Mouse (Mus musculus): ENCODE data around the gene Nop53.
A peak's percentile ranks its signal among the peaks of the same experiment; 100 is the strongest.

The Nop53 gene

DNA sequence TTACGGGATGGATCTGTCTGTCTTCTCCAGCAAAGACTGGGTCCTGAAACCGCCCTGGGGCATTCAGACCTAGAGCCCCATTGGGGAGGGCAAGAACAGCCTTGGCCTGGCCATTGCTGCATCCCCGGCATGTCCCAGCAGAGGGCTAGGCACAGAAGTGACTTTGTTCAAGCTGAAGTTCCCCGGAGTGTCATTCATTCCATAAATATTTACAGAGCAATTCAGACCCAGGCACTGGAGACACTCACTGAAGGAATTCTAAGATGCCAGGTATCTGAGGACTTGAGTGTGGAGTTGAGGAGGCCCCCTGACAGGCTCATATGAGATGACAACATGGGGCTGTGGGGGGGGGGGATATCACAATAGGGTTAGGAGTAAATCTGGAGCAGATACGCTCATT lies 10.3 kb upstream of the Nop53 start:
- DNase-seq (ENCODE audit: low read depth) = no peak

DNA sequence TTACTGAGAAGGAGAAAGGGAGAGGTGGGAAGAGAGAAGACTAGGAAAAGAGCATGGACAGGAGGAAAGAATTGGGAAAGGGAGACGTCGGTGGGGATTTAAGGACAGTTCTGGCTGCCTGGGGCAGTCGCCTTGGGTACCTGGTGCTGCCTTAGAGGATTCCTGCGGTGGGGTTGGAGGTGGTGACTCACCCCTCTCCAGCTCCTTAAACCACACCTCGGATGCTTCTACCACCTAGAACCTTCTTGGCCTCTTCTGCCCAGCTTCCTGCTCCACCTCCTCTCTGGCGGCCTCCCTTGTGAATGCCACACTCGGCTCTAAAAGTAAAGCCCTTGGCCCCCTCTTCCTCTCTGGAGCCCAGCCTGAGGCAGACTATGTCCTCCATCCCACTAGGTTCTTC lies 9.6 kb upstream of the Nop53 start:
- DNase-seq (ENCODE audit: low read depth) = no peak

- DNase-seq (ENCODE audit: low read depth) = no peak
Observed at GRCm38 (mm10) chr7:15954978-15955443, 9.1 kb upstream of the Nop53 start.

- DNase-seq (ENCODE audit: low read depth) = no peak
Observed at GRCm38 (mm10) chr7:15954436-15954835, 8.6 kb upstream of the Nop53 start.

- DNase-seq (ENCODE audit: low read depth) = no peak
Observed at GRCm38 (mm10) chr7:15953307-15954074, 7.6 kb upstream of the Nop53 start.

GRCm38 (mm10) chr7:15952416-15952815 lies 6.5 kb upstream of the Nop53 start:
- DNase-seq (ENCODE audit: low read depth) = peak; percentile 88

DNA sequence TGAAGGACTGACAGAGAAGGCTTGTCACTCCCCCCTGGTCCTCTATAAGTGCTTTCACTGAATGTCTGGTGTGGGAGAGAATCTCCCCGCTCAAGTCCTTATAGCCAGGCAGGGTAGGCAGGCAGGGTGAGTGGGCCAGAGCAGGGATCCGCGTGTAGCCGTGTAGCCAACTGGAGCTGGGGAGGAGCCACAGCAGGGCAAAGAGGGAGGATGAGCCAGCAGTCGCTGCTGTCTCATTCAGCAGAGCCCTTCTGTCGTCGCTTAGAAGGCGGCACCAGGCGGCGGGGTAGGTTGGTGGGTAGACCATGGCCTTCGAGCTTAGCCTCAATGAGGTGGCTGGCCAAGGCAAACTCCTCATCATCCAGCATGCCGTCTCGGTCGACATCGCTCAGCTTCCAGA lies 4.1 kb upstream of the Nop53 start:
- no peak for DNase-seq (ENCODE audit: low read depth)

- DNase-seq (ENCODE audit: low read depth) = no peak
Observed at GRCm38 (mm10) chr7:15949216-15949790, 3.4 kb upstream of the Nop53 start.

GRCm38 (mm10) chr7:15948381-15948941 lies 2.6 kb upstream of the Nop53 start:
- peak; percentile 77 for DNase-seq (ENCODE audit: low read depth)

GRCm38 (mm10) chr7:15947653-15948260 lies 1.9 kb upstream of the Nop53 start:
- no peak for DNase-seq (ENCODE audit: low read depth)

DNA sequence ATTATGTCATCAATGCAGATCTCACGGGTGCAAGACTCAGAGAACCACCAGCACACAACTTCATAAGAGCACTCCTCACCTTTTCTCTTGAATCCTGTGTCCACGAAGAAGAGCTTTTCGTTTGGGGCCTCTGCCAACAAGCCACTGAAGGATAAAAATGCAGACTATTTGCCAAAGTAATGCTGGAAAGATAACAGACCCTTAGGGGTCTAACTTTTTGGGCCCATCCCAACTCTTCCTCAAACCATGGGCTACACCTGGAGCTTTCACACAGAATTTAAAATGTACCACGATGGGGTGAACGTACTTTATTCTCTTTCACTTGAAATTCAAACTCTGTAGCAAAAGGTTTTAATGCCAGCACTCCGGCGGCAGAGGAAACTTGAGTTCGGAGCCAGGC lies 663 bp downstream of the Nop53 start:
- no peak for DNase-seq (ENCODE audit: low read depth)

DNA sequence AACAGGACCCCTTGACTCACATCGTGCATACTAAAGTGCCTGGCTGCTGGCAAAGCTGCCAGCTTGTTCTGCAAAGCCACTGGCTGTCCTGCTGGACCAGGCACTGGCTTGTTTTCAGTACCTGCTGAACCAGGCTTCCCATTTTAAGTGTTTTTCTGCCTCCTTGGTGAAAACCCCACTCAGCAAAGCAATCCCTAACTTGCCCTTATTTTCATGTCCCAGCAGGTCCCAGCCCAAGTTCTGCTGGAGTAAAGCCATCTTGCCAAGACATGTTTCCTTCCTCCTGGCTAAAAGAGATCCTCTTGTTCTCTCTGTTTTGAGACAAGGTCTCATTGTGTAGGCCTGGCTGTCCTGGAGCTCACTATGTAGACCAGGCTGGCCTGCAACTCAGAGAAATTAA lies 1.6 kb downstream of the Nop53 start:
- no peak for DNase-seq (ENCODE audit: low read depth)

DNA sequence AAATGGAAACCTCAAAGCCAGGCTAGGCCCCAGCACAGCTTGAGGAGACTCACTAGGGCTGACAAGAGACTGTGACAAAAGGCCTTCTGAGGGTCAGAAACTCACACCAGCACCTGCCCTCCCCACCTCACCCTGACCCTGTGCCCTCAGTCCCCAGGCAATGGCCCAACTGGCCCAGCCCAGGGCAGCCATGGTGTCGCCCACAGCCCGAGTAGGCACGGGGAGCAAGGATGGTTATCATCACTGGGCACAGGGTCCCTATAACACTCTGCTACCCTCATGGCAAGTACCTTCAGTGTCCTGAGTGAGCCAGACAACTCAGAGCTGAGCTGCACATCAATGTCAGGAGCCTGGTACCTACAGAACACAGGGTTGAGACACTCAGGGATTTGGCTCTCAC lies 7.3 kb downstream of the Nop53 start:
- no peak for DNase-seq (ENCODE audit: low read depth)

GRCm38 (mm10) chr7:15937491-15937890 lies 8.4 kb downstream of the Nop53 start:
- DNase-seq (ENCODE audit: low read depth) = no peak

GRCm38 (mm10) chr7:15933437-15934359 lies 12.2 kb downstream of the Nop53 start:
- no peak for DNase-seq (ENCODE audit: low read depth)

DNA sequence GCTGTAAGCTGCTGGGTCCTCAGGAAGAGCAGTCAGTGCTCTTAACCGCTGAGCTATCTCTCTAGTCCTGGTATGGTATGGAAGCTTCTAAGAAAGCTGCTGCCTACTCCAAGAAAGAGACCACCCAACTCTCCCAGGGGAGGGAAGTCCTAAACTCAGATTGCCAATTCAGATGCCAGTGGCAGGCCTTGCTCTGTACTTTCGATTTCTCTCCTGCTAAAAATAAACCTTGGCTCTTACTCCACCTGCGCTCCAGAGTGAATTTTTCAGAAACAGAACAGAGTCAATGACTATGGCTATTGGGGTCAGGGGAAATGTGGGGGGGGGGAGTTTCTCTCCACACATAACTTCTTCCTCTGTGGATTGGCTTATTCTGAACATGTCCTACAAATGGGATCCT lies 14.2 kb downstream of the Nop53 start:
- DNase-seq (ENCODE audit: low read depth) = no peak

- DNase-seq (ENCODE audit: low read depth) = no peak
Observed at GRCm38 (mm10) chr7:15930543-15930942, 15.3 kb downstream of the Nop53 start.

- DNase-seq (ENCODE audit: low read depth) = no peak
Observed at GRCm38 (mm10) chr7:15929910-15930309, 16.0 kb downstream of the Nop53 start.

DNA sequence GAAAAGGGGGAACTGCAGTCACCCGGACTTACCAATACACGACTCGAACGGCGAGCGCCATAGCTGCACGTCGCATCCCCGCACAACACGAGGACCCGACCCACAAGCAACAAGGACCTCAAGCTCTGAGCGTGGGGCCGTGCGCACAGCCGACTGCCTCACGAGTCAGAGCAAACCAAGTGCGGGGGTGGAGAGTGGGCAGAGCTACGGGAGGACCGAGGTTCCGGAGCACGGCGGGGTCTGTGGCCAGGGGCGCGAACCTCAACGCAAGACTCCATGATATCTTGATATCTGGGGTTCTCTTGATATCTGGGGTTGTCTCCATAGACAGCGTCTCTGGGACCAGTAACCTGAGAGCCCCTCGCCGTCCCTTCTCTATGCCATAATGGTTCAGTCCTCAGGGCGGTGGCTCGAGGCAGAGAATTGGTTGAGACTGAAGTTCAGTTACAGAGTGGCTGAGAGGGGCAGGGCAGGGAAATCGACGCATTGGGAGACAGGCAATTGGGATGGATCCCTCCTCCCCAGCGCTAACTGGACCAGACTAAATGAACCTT lies 23.6 kb downstream of the Nop53 start, which contains the start of gene Selenow:
Selenow (minus strand) TSS at position 183 of the 554 bp plus-strand sequence.
- DNase-seq (ENCODE audit: low read depth) = peak; percentile 89

DNA sequence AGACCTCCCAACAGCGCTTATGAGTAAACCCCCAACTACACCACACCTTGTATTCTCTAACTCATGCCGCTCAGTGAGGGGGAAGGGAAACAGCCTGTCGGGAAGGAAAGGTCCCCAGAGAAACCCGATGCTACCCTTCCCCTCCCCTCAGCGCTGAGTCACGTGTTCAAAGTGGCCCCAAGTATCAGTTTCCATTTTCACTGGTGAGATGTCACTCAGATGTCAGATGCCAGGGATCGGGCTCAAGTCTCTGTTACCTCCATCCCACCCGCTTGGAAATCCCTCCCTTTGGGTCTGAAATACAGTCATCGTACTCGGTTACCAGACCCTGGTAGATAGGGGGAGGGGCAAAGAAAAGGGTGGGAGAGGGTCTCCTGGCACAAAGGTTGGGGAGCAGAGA lies 24.1 kb downstream of the Nop53 start:
- DNase-seq (ENCODE audit: low read depth) = peak; percentile 36

- DNase-seq (ENCODE audit: low read depth) = no peak
Observed at GRCm38 (mm10) chr7:15920645-15921190, 25.2 kb downstream of the Nop53 start.
